Mouse (Mus musculus): ENCODE data around the gene Synj2. TPM values are rescaled to one million over a fixed set of nuclear protein-coding genes. Genes with fewer than 3 reads are reported as not detected.
A peak's percentile ranks its signal among the peaks of the same experiment; 100 is the strongest.
"Not testable (repeated sequence)": the region's sequence is repeated elsewhere in the genome, so short reads cannot be mapped to it uniquely, and the experiment has no call there.

Synj2 gene
- total RNA-seq, 2 experiments from 2014 or later: 71.8 to 73.5 TPM

GRCm38 (mm10) chr17:6021374-6021789 is 80.3 kb downstream of the Synj2 start:
- DNase-seq (ENCODE audit: low spot score in 2 of 2): not testable (repeated sequence)

- DNase-seq (ENCODE audit: low spot score in 2 of 2): no peak
These were observed 84.8 kb downstream of the Synj2 start for GRCm38 (mm10) chr17:6025831-6026230.

GRCm38 (mm10) chr17:6035661-6036060 is 94.6 kb downstream of the Synj2 start:
- DNase-seq (ENCODE audit: low spot score in 2 of 2): no peak

GRCm38 (mm10) chr17:6036458-6036857 is 95.4 kb downstream of the Synj2 start:
- no peak for DNase-seq (ENCODE audit: low spot score in 2 of 2)

- no peak for DNase-seq (ENCODE audit: low spot score in 2 of 2)
These were observed 95.8 kb downstream of the Synj2 start for GRCm38 (mm10) chr17:6036872-6037271.

GRCm38 (mm10) chr17:6037507-6037906 is 96.4 kb downstream of the Synj2 start:
- DNase-seq (ENCODE audit: low spot score in 2 of 2): no peak

- DNase-seq (ENCODE audit: low spot score in 2 of 2): no peak
These were observed 111.7 kb downstream of the Synj2 start for GRCm38 (mm10) chr17:6052801-6053200.

- DNase-seq (ENCODE audit: low spot score in 2 of 2): peak in 1 of 2 experiments; percentile 70
These were observed 113.9 kb downstream of the Synj2 start for GRCm38 (mm10) chr17:6054934-6055355.

GRCm38 (mm10) chr17:6062793-6063192 is 121.7 kb downstream of the Synj2 start:
- no peak for DNase-seq (ENCODE audit: low spot score in 2 of 2)

- no peak for DNase-seq (ENCODE audit: low spot score in 2 of 2)
These were observed 122.5 kb downstream of the Synj2 start for GRCm38 (mm10) chr17:6063532-6063931.

GRCm38 (mm10) chr17:6066021-6066420 is 124.9 kb downstream of the Synj2 start:
- no peak for DNase-seq (ENCODE audit: low spot score in 2 of 2)

- DNase-seq (ENCODE audit: low spot score in 2 of 2): no peak
These were observed 126.5 kb downstream of the Synj2 start for GRCm38 (mm10) chr17:6067613-6068012.

GRCm38 (mm10) chr17:6069866-6070265 is 128.8 kb downstream of the Synj2 start:
- DNase-seq (ENCODE audit: low spot score in 2 of 2): no peak

GRCm38 (mm10) chr17:6073405-6073804 is 132.3 kb downstream of the Synj2 start:
- DNase-seq (ENCODE audit: low spot score in 2 of 2): no peak

GRCm38 (mm10) chr17:6079287-6080122 is 138.4 kb downstream of the Synj2 start, which contains the start of the genes Serac1 and Gtf2h5:
Serac1 (minus strand) TSS chr17:6079741.
Gtf2h5 (plus strand) TSS chr17:6079786.
- DNase-seq (ENCODE audit: low spot score in 2 of 2): peak; percentile 98 to 99

GRCm38 (mm10) chr17:6083323-6083890 is 142.3 kb downstream of the Synj2 start:
- DNase-seq (ENCODE audit: low spot score in 2 of 2): peak; percentile 48 to 81

- DNase-seq (ENCODE audit: low spot score in 2 of 2): no peak
These were observed 150.5 kb downstream of the Synj2 start for GRCm38 (mm10) chr17:6091604-6092003.

Other genes starting within 250 kb of the Synj2 start
- 10 to 100 TPM; 15.2 to 15.3 TPM for gene Snx9, start 100.0 kb upstream of the Synj2 start, total RNA-seq (2021)
- gene Serac1, start 138.5 kb downstream of the Synj2 start, total RNA-seq (2021): 10 to 100 TPM; 16.0 to 17.1 TPM
- gene Gtf2h5, start 138.5 kb downstream of the Synj2 start, total RNA-seq (2021): 100 to 1,000 TPM; 131 to 132 TPM
- 100 to 1,000 TPM; 309 to 329 TPM for gene Tulp4, start 165.2 kb downstream of the Synj2 start, total RNA-seq (2021)